Mouse (Mus musculus) hematopoietic stem cell, adult 5-6 weeks (primary cell): ENCODE data around the gene Lpar6. TPM values are rescaled to one million over a fixed set of nuclear protein-coding genes. Genes with fewer than 3 reads are reported as not detected.

Experiments used
- ATAC-seq, 2 experiments: fragments of 125-278 bp in 1 of 2; replicated peaks in 1 of 2; 2 replicates each; pipeline ENCODE4 v1.8.0; 2016 to 2017; ENCODE audit warnings: inconsistent platforms in 2 of 2, mild to moderate bottlenecking in 2 of 2, moderate number of reproducible peaks in 2 of 2, low read depth in 1 of 2, moderate TSS enrichment in 1 of 2; ENCODE audit not compliant: low FRiP score in 2 of 2, poor library complexity in 2 of 2, severe bottlenecking in 2 of 2, insufficient read depth in 1 of 2, low TSS enrichment in 1 of 2
- total RNA-seq: library from RNA; stranded (forward); fragments of 172-1452, 232-1000 nt; gene quantifications from 2 replicates; pipeline ENCODE4 v1.2.3, GENCODE M21; 2017

Lpar6 gene
- total RNA-seq: 13.1 and 19.6 TPM in 2 replicates

DNA sequence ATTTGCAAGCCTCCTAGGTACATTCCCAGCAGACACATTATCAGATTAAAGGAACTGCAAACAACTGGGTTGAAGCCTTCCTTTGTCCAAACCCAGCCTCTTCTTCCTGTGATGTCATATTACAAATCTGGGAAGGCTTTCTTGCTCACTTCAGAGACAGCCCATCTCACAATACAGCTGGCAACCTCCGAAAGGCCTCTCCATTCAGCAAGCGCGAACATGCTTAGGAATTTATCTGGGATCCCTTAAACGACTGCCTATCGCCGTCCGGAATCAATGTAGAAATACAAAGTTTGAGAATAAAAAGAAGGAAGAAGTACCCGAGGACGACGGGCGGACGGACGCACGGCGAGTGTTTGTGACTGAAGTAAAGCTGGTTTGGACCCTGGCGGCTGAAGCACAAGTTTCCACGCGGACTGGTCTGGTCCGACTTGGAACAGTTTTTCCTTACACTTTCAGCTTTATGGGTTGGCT, at the start of gene Lpar6:
TSS of gene Lpar6 (plus strand) at position 48 of the 474 bp plus-strand sequence.
- peak; percentile 72 to 74 for ATAC-seq

DNA sequence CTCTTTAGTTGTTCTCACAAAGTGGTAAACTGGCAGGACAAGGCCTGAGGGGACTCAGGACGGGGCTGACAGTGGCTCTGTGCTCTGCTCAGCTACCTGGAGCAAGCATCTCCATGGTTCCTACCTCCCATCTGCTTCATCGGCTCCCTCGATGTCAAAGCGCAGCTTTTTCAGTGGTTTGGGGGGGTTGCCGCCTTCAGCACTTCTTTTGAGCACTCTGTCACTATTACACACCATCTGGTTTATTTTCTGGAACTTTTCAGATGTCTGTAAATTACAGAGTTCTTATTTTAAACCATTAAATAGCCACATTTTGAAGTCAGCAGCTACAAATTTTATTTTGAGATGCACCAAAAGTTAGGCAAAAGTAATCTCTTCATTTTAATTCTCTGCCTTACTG, 38.6 kb upstream of the Lpar6 start:
- ATAC-seq: no peak

DNA sequence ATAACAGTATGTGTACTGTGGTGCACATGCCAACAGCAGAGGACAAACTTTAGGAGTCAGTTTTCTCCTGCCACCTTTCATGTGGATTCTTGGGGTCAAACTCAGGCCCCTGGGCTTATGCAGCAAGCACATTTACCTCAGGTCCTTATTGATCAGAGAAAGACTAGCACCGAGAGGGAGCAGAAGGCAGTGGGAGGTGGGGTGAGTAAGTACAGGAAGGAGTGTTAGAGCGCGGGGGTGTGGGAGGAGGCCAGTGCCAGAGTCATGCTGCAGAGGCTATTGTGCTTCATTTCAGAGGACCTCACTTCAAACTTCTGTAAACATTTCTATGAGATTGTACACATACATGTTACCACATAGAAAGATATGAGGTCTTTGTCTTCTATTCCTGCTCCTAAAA, 36.2 kb upstream of the Lpar6 start:
- 0 out of 4 replicates have a peak, but pooled peaks of 1 of the 2 experiments have one; percentile 42 for ATAC-seq

DNA sequence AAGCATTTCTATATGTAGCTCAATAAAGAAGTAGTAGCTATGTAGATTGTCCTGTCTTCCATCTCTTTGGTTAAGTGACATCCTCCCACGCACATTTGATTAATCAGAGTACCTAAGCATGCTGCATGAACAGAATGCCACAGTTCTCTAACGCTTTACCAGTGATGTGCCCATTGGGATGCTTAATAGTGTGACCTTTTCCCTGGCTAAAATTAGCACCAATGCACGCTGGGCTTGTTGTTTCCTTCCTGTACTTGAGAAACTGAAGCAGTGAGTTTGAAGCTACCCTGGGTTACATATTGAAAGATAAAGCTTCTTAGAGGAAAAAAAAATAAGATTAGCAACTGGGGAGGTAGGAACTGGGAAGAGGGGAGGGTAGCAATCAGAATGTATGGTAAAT, 33.7 kb upstream of the Lpar6 start:
- no peak for ATAC-seq

DNA sequence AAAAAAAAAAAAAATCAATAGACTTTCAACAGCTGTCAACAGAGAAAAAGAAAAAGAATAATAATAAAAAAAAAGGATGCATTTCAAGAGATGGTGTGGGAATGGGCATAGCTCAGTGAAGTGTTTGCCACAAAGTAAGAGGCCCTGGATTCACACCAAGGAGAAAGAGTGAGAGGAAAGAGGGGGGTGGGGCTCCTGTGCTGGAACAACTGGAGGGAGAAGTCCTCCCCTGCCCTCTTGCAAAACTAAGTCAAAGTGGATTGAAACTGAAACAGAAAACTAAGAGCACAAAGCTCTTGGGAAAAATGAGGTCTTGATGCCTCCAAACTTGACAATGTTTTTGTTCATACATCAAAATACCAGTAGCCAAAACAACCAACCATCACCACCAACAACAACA, 28.4 kb upstream of the Lpar6 start:
- no peak for ATAC-seq

DNA sequence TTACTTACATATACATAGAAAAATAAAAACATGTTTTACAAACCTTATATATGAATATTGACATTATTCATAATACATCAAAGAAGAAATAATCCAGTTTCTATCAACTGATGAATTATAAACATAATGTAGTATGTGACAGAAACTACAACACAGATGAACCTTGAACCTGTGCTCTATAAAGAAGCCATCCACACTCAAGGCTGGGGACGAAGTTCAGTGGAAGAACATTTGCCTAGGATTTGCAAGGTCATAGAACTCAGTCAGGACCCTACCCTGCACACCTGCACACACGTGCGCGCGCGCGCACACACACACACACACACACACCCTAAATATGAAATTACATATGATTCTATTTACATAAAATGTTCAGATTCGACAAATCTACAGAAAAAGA, 27.5 kb upstream of the Lpar6 start:
- ATAC-seq: no peak

DNA sequence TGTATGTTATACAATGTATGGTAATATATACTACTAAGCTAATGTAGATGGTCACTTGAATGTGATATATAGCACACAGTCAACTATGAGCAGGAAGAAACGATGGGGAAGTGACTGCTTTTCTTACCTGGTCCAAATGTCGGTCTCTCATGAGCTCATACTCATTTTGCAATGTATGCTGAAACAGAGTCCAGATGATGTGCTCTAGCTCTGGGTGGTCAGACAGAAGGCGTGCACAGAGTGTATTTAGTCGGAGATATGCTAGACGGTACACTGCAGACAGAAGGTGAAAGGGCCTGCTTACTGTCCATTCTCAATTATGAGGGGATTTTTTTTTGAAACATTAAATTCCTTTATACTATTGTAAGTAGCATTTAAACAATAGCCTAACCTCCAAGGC, 26.2 kb upstream of the Lpar6 start:
- no peak for ATAC-seq

DNA sequence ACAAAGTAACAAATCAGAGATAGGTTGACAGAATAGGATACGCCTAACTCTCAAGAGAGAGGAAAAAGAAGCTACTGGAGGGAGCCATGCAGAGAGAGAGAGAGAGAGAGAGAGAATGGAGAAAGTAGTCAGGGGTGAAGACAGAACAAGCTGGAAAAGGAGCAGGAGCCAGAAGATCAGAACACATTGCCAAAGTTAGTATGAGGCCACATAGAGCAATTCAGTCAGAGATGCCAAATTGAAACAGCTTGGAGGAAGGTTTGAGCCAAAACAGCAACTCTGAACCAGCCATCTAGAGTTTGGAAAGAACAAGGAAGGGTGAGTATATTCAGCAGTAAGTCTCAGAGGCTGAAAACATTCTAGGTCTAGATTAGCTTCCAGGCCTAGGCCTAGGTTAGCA, 20.6 kb upstream of the Lpar6 start:
- no peak for ATAC-seq

DNA sequence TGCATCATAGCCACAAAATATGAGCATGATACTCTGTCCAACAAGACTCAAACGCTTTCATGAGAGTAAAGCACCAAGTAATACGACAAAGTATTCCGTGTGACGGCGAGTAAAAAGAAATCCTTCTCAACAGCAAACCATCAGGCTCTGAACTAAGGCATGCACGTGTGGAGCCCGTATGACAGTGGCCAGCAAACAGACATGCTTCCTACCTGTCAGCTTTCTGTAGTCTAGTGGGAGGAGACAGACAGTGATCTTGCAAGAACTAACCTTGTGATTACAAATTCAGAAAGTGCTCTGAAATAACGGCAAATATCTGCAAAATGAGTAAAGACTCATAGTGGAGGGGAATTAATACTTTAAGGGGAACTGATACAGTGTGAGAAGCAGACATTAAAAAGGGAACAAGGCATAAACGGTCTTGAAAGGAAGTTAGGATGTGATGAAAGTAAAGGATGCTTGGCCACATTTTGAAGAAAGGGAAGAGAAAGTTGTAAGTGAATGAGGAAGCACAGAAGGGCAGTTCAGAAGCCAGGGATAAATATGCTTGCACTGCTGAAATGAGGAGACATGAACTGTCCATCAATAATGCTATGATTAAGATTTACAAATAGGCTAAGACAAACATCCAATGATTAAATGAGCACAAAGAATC, 15.3 kb upstream of the Lpar6 start:
- ATAC-seq: peak; percentile 62 to 93; a peak in 3 of 4 replicates

DNA sequence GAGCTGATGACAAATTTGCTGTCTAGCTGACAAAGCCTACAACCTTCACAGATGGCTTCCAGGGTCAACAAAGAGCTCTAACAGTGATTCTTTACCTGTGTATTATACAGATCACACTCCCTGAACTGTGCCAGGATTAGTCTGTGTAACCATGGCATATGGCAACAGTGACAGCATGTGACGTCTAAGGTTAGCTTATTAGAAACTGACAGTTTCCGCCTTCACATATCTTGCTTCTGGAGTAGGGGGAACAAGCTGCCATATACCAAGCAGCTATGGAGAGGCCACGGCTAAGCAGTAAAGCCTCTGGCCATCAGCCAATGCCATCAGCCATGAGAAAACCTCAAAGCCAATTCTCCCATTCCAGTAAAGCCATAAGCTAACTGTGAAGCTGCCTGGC, 11.3 kb upstream of the Lpar6 start:
- ATAC-seq: no peak

DNA sequence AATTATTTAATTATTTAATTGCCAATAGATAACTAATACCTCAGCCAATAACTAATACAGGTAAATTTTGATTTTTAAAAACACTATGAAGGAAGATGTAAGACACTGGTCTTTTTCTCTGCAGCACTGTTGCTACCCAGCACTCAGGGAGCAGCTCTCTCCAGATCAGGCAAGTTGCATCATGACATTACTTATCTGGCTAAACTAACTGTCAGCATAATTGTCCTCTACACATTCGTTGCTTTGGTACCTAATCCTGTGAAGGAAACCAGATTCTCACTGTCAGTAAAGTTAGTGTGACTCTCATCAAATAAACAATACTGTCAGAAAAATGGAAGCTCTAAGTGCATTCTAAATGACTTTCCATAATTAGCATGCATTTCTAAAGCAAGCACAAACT, 10.8 kb upstream of the Lpar6 start:
- ATAC-seq: no peak

DNA sequence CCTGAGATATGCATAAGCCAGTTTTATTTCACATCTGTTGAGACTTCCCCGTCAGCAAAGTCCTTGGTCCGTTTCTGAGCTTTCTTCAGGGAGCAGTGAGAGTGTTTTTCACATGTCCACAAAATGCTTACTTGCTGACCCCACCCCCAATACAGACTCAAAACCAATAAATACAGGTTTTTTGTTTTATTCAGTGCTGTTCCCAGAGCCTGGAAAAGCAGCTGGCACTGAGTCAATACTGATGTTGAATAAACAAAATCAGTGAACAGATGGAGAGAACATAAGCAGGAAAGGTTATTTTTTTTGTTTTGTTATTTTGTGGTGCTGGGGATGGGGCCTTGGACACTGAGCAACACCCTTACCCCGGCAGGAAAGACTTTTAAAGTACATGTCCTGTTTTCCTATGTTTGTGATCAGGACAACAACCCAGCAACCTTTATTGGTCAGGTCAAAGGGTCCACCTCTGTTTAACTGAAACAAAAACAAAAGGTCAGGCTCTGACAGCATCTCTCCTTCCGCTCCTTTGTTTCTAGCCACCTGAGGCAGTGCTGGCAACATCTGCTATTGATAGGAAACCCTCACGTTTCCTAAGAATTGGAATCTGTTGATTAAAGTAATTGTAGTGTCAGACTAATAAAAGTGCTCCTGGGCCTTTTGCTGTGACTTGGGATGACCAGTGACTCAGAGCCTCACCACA, 6.3 kb upstream of the Lpar6 start:
- no peak for ATAC-seq

DNA sequence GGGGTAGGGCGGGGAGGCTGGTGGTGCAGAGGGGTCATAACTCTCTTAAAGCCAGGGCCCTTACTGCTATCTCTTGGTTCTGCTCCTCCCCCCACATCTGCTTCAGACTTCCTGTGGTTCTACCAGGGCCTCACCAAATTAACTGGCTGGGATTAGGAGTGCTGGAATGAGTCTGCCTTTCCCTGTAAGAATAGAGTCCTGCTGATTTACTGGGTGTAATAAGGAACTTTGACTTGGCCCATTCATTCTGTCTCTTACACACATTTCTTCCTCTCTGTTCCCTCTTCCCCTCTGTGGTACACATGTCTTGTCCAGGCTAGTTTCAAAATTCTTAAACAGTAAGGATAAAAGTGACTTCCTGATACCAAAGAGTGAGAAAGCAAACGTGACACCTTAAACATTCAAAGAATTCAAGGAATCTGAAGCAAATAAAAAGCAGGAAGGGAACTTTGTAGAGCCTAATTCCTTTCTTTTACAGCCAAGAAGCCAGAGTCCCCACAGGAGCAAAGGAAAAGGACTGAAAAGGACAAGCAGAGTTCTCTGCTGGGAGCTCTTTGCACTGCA, 3.1 kb upstream of the Lpar6 start:
- ATAC-seq: no peak

DNA sequence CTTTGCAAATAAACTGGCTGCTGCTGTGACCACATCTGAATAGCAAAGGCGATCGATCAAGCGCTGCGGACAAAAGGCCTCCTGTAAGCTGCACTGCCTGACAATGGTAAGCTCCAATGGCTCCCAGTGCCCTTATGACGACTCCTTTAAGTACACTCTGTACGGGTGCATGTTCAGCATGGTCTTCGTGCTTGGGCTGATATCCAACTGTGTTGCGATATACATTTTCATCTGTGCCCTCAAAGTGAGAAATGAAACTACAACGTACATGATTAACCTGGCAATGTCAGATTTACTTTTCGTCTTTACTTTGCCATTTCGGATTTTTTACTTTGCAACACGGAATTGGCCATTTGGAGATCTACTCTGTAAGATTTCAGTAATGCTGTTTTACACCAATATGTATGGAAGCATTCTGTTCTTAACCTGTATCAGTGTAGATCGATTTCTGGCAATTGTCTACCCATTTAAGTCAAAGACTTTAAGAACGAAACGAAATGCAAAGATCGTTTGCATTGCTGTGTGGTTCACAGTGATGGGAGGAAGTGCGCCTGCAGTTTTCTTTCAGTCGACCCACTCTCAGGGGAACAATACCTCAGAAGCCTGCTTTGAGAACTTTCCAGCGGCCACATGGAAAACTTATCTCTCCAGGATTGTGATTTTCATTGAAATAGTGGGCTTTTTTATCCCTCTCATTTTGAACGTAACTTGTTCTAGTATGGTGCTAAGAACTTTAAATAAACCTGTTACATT, 979 bp downstream of the Lpar6 start:
- peak in 1 of 2 experiments; percentile 47; a peak in 2 of 4 replicates for ATAC-seq

DNA sequence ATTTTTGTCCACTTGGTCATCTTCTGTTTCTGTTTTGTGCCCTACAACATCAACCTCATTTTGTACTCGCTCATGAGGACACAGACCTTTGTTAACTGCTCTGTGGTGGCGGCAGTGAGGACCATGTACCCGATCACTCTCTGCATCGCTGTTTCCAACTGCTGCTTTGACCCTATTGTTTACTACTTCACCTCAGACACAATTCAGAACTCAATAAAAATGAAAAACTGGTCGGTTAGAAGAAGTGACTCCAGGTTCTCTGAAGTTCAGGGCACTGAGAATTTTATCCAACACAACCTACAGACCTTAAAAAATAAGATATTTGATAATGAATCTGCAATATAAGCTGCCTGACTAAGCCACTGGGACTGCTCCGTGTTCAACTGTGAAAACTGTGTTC, 1.6 kb downstream of the Lpar6 start:
- ATAC-seq: 0 out of 4 replicates have a peak, but pooled peaks of 1 of the 2 experiments have one; percentile 29

DNA sequence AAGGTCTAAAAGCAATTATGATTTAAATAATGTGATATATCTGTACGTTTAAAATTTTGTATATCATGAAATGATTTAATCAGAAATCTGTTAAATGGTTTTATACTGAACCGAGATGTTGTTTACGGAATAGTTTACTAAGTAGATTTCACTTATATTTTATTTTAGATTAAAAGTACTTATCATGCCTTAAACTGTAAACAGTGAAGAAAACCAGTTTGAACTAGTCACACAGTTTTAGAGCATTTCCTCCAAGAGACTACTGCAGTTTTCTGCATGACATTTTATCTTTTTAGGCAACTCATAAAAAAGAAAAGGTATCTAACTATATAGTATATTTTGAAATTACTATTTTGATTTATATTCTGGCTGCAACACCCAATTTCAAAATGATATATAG, 2.2 kb downstream of the Lpar6 start:
- ATAC-seq: no peak

DNA sequence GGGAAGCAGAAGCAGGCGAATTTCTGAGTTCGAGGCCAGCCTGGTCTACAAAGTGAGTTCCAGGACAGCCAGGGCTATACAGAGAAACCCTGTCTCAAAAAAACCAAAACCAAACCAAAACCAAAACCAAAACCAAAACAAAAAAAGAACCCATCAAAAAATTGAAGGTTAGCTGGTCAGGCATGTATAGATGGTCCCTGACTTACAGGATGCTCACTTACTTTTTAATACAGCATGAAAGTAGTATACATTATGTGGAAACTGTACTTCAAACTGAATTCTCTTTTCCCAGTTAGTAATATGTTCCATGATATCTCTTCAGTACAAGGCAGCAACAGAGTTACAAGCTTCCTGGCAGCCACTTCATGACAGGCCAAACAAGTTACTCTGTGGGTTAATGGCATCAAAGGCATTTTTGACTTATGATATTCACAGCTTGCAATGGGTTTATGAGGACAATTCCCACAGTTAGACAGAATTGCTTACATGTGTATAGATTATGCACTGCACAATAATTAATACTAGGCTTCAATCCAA, 6.4 kb downstream of the Lpar6 start:
- no peak for ATAC-seq

DNA sequence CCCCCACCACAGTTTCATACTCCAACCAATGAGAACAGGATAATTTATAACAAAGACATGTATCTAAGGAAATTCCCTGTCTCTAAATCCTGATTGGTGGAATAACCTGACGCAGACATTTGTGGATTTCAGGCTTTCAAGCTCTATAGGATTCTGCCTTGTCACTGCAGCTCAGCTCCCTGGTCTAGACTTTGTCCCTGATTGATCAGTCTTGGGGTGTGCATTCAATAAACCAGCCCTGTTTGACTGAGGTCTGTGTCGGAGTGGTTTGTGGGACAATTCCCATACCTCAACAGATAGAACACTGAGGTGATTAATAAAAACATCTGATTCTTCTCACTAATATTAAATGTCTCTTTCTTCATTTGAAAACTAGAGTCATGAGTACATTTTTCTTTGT, 12.4 kb downstream of the Lpar6 start:
- ATAC-seq: no peak
